Mouse (Mus musculus): ENCODE measurements around the gene Susd2. TPM values are rescaled to one million over a fixed set of nuclear protein-coding genes. Genes with fewer than 3 reads are reported as not detected.

Susd2 gene
- 10.9 and 14.3 TPM in 2 replicates for polyA plus RNA-seq (2015; fragmentation: Nextera tagmentation; extraction: Ambion mirVana)

- peak within 1 kb of the TSS; percentile 30 for H3K4me2 ChIP-seq
- peaks cover 27% of the 10 kb centered on the region for H3K36me3 ChIP-seq
- no peak for ATAC-seq (ENCODE audit: insufficient number of reproducible peaks, low FRiP score, low TSS enrichment, low read depth)
- no peak within 1 kb of the TSS for H3K27ac ChIP-seq
- no peaks in the 10 kb centered on the region for H3K9me3 ChIP-seq
- H3K9ac ChIP-seq: 0 out of 2 replicates have a peak within 1 kb of the TSS, but pooled peaks have one; percentile 1
- WGBS: 4% methylated on average over 11 of the region's 11 CpGs
- no peaks in the 10 kb centered on the region for H3K27me3 ChIP-seq
- no peak within 1 kb of the TSS for H3K4me3 ChIP-seq
- peaks cover 24% of the 10 kb centered on the region for H3K4me1 ChIP-seq
Measured at GRCm38 (mm10) chr10:75643741-75644343, at the start of gene Susd2. Susd2 (minus strand) TSS chr10:75644008.

GRCm38 (mm10) chr10:75688598-75688997 is 44.8 kb upstream of the Susd2 start:
- 100% methylated on average over 2 of the region's 2 CpGs for WGBS
- ATAC-seq (ENCODE audit: insufficient number of reproducible peaks, low FRiP score, low TSS enrichment, low read depth): no peak
- Histone ChIP-seq H3K36me3 (peaks cover 59% of the 10 kb centered on the region), H3K4me2 (no peak overlapping the region), H3K27me3 (no peaks in the 10 kb centered on the region), H3K4me3 (no peak overlapping the region), H3K27ac (no peak overlapping the region), H3K4me1 (no peaks in the 10 kb centered on the region), H3K9me3 (no peaks in the 10 kb centered on the region), H3K9ac (no peak overlapping the region)

- Histone ChIP-seq H3K9ac (no peak overlapping the region), H3K27me3 (no peaks in the 10 kb centered on the region), H3K4me3 (no peak overlapping the region), H3K4me1 (no peaks in the 10 kb centered on the region), H3K36me3 (peaks cover 68% of the 10 kb centered on the region), H3K27ac (no peak overlapping the region), H3K4me2 (no peak overlapping the region), H3K9me3 (no peaks in the 10 kb centered on the region)
- ATAC-seq (ENCODE audit: insufficient number of reproducible peaks, low FRiP score, low TSS enrichment, low read depth): no peak
- 83% methylated on average over 4 of the region's 4 CpGs for WGBS
Measured at GRCm38 (mm10) chr10:75686724-75687123, 42.9 kb upstream of the Susd2 start.

GRCm38 (mm10) chr10:75684035-75685004 is 40.5 kb upstream of the Susd2 start:
- no peaks in the 10 kb centered on the region for H3K4me1 ChIP-seq
- H3K4me3 ChIP-seq: no peak overlapping the region
- H3K27ac ChIP-seq: no peak overlapping the region
- H3K27me3 ChIP-seq: no peaks in the 10 kb centered on the region
- WGBS: 63% methylated on average over 12 of the region's 12 CpGs
- no peaks in the 10 kb centered on the region for H3K9me3 ChIP-seq
- H3K36me3 ChIP-seq: peaks cover 58% of the 10 kb centered on the region
- no peak overlapping the region for H3K4me2 ChIP-seq
- no peak overlapping the region for H3K9ac ChIP-seq
- no peak for ATAC-seq (ENCODE audit: insufficient number of reproducible peaks, low FRiP score, low TSS enrichment, low read depth)

- Histone ChIP-seq H3K27me3 (no peaks in the 10 kb centered on the region), H3K9ac (no peak overlapping the region), H3K4me3 (no peak overlapping the region), H3K27ac (no peak overlapping the region), H3K4me1 (no peaks in the 10 kb centered on the region), H3K36me3 (peaks cover 54% of the 10 kb centered on the region), H3K4me2 (no peak overlapping the region), H3K9me3 (no peaks in the 10 kb centered on the region)
- ATAC-seq (ENCODE audit: insufficient number of reproducible peaks, low FRiP score, low TSS enrichment, low read depth): no peak
- 89% methylated on average over 10 of the region's 10 CpGs for WGBS
Measured at GRCm38 (mm10) chr10:75680574-75681001, 36.8 kb upstream of the Susd2 start.

- peaks cover 55% of the 10 kb centered on the region for H3K36me3 ChIP-seq
- no peak overlapping the region for H3K4me2 ChIP-seq
- H3K27me3 ChIP-seq: no peaks in the 10 kb centered on the region
- H3K9ac ChIP-seq: no peak overlapping the region
- H3K4me1 ChIP-seq: no peaks in the 10 kb centered on the region
- H3K27ac ChIP-seq: no peak overlapping the region
- no peaks in the 10 kb centered on the region for H3K9me3 ChIP-seq
- no peak for ATAC-seq (ENCODE audit: insufficient number of reproducible peaks, low FRiP score, low TSS enrichment, low read depth)
- 87% methylated on average over 6 of the region's 6 CpGs for WGBS
- no peak overlapping the region for H3K4me3 ChIP-seq
Measured at GRCm38 (mm10) chr10:75679204-75679603, 35.4 kb upstream of the Susd2 start.

- no peak overlapping the region for H3K27ac ChIP-seq
- H3K4me1 ChIP-seq: no peaks in the 10 kb centered on the region
- peaks cover 52% of the 10 kb centered on the region for H3K36me3 ChIP-seq
- H3K9me3 ChIP-seq: no peaks in the 10 kb centered on the region
- no peak for ATAC-seq (ENCODE audit: insufficient number of reproducible peaks, low FRiP score, low TSS enrichment, low read depth)
- H3K4me3 ChIP-seq: no peak overlapping the region
- WGBS: 86% methylated on average over 5 of the region's 5 CpGs
- no peaks in the 10 kb centered on the region for H3K27me3 ChIP-seq
- H3K9ac ChIP-seq: no peak overlapping the region
- no peak overlapping the region for H3K4me2 ChIP-seq
Measured at GRCm38 (mm10) chr10:75677989-75678388, 34.2 kb upstream of the Susd2 start.

- peaks cover 48% of the 10 kb centered on the region for H3K36me3 ChIP-seq
- 78% methylated on average over 2 of the region's 2 CpGs for WGBS
- no peak overlapping the region for H3K4me2 ChIP-seq
- no peak for ATAC-seq (ENCODE audit: insufficient number of reproducible peaks, low FRiP score, low TSS enrichment, low read depth)
- no peaks in the 10 kb centered on the region for H3K4me1 ChIP-seq
- no peaks in the 10 kb centered on the region for H3K9me3 ChIP-seq
- H3K4me3 ChIP-seq: no peak overlapping the region
- H3K9ac ChIP-seq: no peak overlapping the region
- H3K27me3 ChIP-seq: no peaks in the 10 kb centered on the region
- 0 out of 2 replicates have a peak overlapping the region, but pooled peaks have one; percentile 34 for H3K27ac ChIP-seq
Measured at GRCm38 (mm10) chr10:75677571-75677970, 33.8 kb upstream of the Susd2 start.

GRCm38 (mm10) chr10:75676819-75677565 is 33.2 kb upstream of the Susd2 start:
- Histone ChIP-seq H3K27me3 (no peaks in the 10 kb centered on the region), H3K9me3 (no peaks in the 10 kb centered on the region), H3K36me3 (peaks cover 45% of the 10 kb centered on the region), H3K4me3 (no peak overlapping the region), H3K9ac (no peak overlapping the region), H3K27ac (0 out of 2 replicates have a peak overlapping the region, but pooled peaks have one; percentile 34), H3K4me2 (no peak overlapping the region), H3K4me1 (no peaks in the 10 kb centered on the region)
- 82% methylated on average over 7 of the region's 7 CpGs for WGBS
- no peak for ATAC-seq (ENCODE audit: insufficient number of reproducible peaks, low FRiP score, low TSS enrichment, low read depth)

- Histone ChIP-seq H3K27ac (no peak overlapping the region), H3K9ac (no peak overlapping the region), H3K9me3 (no peaks in the 10 kb centered on the region), H3K4me1 (no peaks in the 10 kb centered on the region), H3K27me3 (no peaks in the 10 kb centered on the region), H3K4me2 (no peak overlapping the region), H3K4me3 (no peak overlapping the region), H3K36me3 (peaks cover 38% of the 10 kb centered on the region)
- WGBS: 85% methylated on average over 2 of the region's 2 CpGs
- ATAC-seq (ENCODE audit: insufficient number of reproducible peaks, low FRiP score, low TSS enrichment, low read depth): no peak
Measured at GRCm38 (mm10) chr10:75676286-75676685, 32.5 kb upstream of the Susd2 start.

GRCm38 (mm10) chr10:75675594-75675993 is 31.8 kb upstream of the Susd2 start:
- no peaks in the 10 kb centered on the region for H3K4me1 ChIP-seq
- H3K27me3 ChIP-seq: no peaks in the 10 kb centered on the region
- no peaks in the 10 kb centered on the region for H3K9me3 ChIP-seq
- no peak overlapping the region for H3K9ac ChIP-seq
- H3K27ac ChIP-seq: no peak overlapping the region
- no peak for ATAC-seq (ENCODE audit: insufficient number of reproducible peaks, low FRiP score, low TSS enrichment, low read depth)
- no peak overlapping the region for H3K4me3 ChIP-seq
- H3K4me2 ChIP-seq: no peak overlapping the region
- WGBS: 60% methylated on average over 8 of the region's 8 CpGs
- H3K36me3 ChIP-seq: peaks cover 34% of the 10 kb centered on the region

Measured in limb, embryonic 15.5 days (tissue).